Comparison of ENCODE assay signal across 8 mouse cellular contexts in genomic region chr17:86755581-86756195, GRCm38 (mm10). TPM values are rescaled to one million over a fixed set of nuclear protein-coding genes. Genes with fewer than 3 reads are reported as not detected.
DNase-seq lines count a peak whose midpoint lies in the region; ATAC-seq and TF ChIP-seq lines count a peak whose summit lies in the region.

No protein-coding gene starts in this region.

- no peak for TF ChIP-seq CTCF in cerebellum, adult 2 months (IDR thresholded peaks at IDR 0.05; ENCODE audit: borderline replicate concordance, insufficient read depth, low read depth, low read length)
- no peak for TF ChIP-seq CTCF in E14TG2a.4 (conservative IDR thresholded peaks at IDR 0.05; ENCODE audit: low read length)

- H3K27me3 ChIP-seq in cerebellum, adult 2 months (ENCODE audit: control insufficient read depth, insufficient read depth, low read length) = peaks cover 3% of the 10 kb centered on the region; the same call in 1 of the 2 replicates
- H3K27me3 ChIP-seq in E14TG2a.4 (ENCODE audit: insufficient read depth, low read length) = peaks cover 27% of the 10 kb centered on the region
- H3K27me3 ChIP-seq in heart, embryonic 15.5 days = peaks cover 29% of the 10 kb centered on the region; the same call in 1 of the 2 replicates
- H3K27me3 ChIP-seq in liver, embryonic 16.5 days (ENCODE audit: control insufficient read depth, insufficient read depth, low read depth, low read length) = peaks cover 48% of the 10 kb centered on the region

- 0 out of 2 replicates have a peak, but pooled peaks cover 8% of the 10 kb centered on the region for H3K36me3 ChIP-seq in E14TG2a.4 (ENCODE audit: insufficient read depth, low read length)
- H3K36me3 ChIP-seq in heart, embryonic 15.5 days = no peaks in the 10 kb centered on the region
- H3K36me3 ChIP-seq in liver, embryonic 16.5 days (ENCODE audit: control insufficient read depth, insufficient read depth) = no peaks in the 10 kb centered on the region

- no peak overlapping the region for H3K9ac ChIP-seq in heart, embryonic 15.5 days
- no peak overlapping the region for H3K9ac ChIP-seq in liver, embryonic 16.5 days (ENCODE audit: low read depth, low read length)

- H3K27ac ChIP-seq in cerebellum, adult 2 months (ENCODE audit: insufficient read depth, low read length) = no peak overlapping the region; the same call in 1 of the 2 replicates
- H3K27ac ChIP-seq in heart, embryonic 15.5 days = peak overlapping the region; percentile 43
- H3K27ac ChIP-seq in liver, embryonic 16.5 days (ENCODE audit: low read length) = no peak overlapping the region

- peak overlapping the region; percentile 98 for H3K4me2 ChIP-seq in heart, embryonic 15.5 days
- peak overlapping the region; percentile 59 for H3K4me2 ChIP-seq in liver, embryonic 16.5 days (ENCODE audit: low read depth, low read length)

- H3K4me1 ChIP-seq in cerebellum, adult 2 months (ENCODE audit: control insufficient read depth, insufficient read depth, low read length) = peaks cover 5% of the 10 kb centered on the region; the same call in 1 of the 2 replicates
- H3K4me1 ChIP-seq in E14TG2a.4 (replicated peaks; ENCODE audit: low read depth, low read length) = peaks cover 79% of the 10 kb centered on the region
- peaks cover 27% of the 10 kb centered on the region for H3K4me1 ChIP-seq in heart, embryonic 15.5 days (replicated peaks)
- H3K4me1 ChIP-seq in liver, embryonic 16.5 days (ENCODE audit: control insufficient read depth, low read depth, low read length) = peaks cover 3% of the 10 kb centered on the region

- no peak for TF ChIP-seq POLR2A in cerebellum, adult 2 months (IDR thresholded peaks at IDR 0.05; ENCODE audit: borderline replicate concordance, insufficient read depth, low read length)

- 43% methylated on average over 11 of the region's 11 CpGs for WGBS in cerebellum, adult 2 months
- 28% methylated on average over 11 of the region's 11 CpGs for WGBS in heart, embryonic 15.5 days
- 22% methylated on average over 11 of the region's 11 CpGs for WGBS in liver, embryonic 16.5 days (ENCODE audit: insufficient replicate concordance)

- DNase-seq in cerebellum, adult 2 months = no peak
- no peak for DNase-seq in cerebellum, adult 9-10 months
- no peak for DNase-seq in frontal cortex, postnatal 14 days (ENCODE audit: low spot score in 2 of 2)
- DNase-seq in left cerebral cortex, adult 11 months (ENCODE audit: low spot score) = no peak
- DNase-seq in thymus, postnatal 25 days = no peak

- peak overlapping the region; percentile 34 for H3K4me3 ChIP-seq in cerebellum, adult 2 months (replicated peaks; ENCODE audit: insufficient read depth, low read depth, low read length)
- peak overlapping the region; percentile 86 for H3K4me3 ChIP-seq in E14TG2a.4 (replicated peaks; ENCODE audit: low read length)
- peak overlapping the region; percentile 72 for H3K4me3 ChIP-seq in heart, embryonic 15.5 days
- H3K4me3 ChIP-seq in liver, embryonic 16.5 days (ENCODE audit: low read depth, low read length) = peak overlapping the region; percentile 60

- ATAC-seq in heart, embryonic 15.5 days (replicated peaks; ENCODE audit: insufficient number of reproducible peaks, insufficient read depth, low FRiP score, low read depth) = no peak
- no peak for ATAC-seq in liver, embryonic 16.5 days (ENCODE audit: low read depth)

- no peaks in the 10 kb centered on the region for H3K9me3 ChIP-seq in E14TG2a.4 (ENCODE audit: low read length)
- no peaks in the 10 kb centered on the region for H3K9me3 ChIP-seq in heart, embryonic 15.5 days (replicated peaks)
- no peaks in the 10 kb centered on the region for H3K9me3 ChIP-seq in liver, embryonic 16.5 days (replicated peaks; ENCODE audit: control insufficient read depth, low read length)

RNA-seq across cellular contexts. Expression of gene Epas1, which starts 2.2 kb away (rescaled TPM):
- polyA plus RNA-seq in cerebellum, adult 2 months (2012; rRNA removed) = 63.0 and 71.1 TPM in 2 replicates
- polyA plus RNA-seq in heart, embryonic 15.5 days (2015; fragmentation: Nextera tagmentation; extraction: Ambion mirVana) = 7.1 and 8.0 TPM in 2 replicates
- polyA plus RNA-seq in liver, embryonic 16.5 days (2015; fragmentation: Nextera tagmentation; extraction: Ambion mirVana) = 2.7 and 4.0 TPM in 2 replicates

Comparison
In these comparisons a context has a peak if more than half of its experiments do, and no peak if none do; other contexts are left out.
1. H3K4me3 ChIP-seq: peak in every context shown above with its lines; median percentile 86 in E14TG2a.4; 72 in heart, embryonic 15.5 days; 60 in liver, embryonic 16.5 days; 34 in cerebellum, adult 2 months.